Mouse (Mus musculus) erythroblast, embryonic 14.5 days (primary cell): ENCODE results near the gene Rapgef6. TPM values are rescaled to one million over a fixed set of nuclear protein-coding genes. Genes with fewer than 3 reads are reported as not detected.

Experiments used
- H3K27me3 ChIP-seq: 2 replicates; pipeline ENCODE4 v1.6.1; 2012; ENCODE audit warnings: inconsistent platforms; ENCODE audit not compliant: control insufficient read depth
- H3K36me3 ChIP-seq: 2 replicates; pipeline ENCODE4 v1.6.1; 2012; ENCODE audit warnings: mild to moderate bottlenecking, inconsistent platforms; ENCODE audit not compliant: control insufficient read depth
- H3K4me1 ChIP-seq: 2 replicates; pipeline ENCODE4 v1.6.1; 2012; ENCODE audit warnings: inconsistent platforms; ENCODE audit not compliant: control insufficient read depth
- H3K4me3 ChIP-seq: replicated peaks from 2 replicates; pipeline ENCODE3; 2012; ENCODE audit warnings: moderate library complexity, mild to moderate bottlenecking, inconsistent platforms
- H3K9me3 ChIP-seq: 2 replicates; pipeline ENCODE4 v1.6.1; 2012; ENCODE audit warnings: low read length, inconsistent platforms, mixed read lengths; ENCODE audit not compliant: control insufficient read depth
- GATA1 ChIP-seq: IDR thresholded peaks from 2 replicates; pipeline ENCODE4 v1.6.1; 2012; ENCODE audit warnings: low read length, inconsistent platforms, mixed read lengths
- TAL1 ChIP-seq: IDR thresholded peaks from 3 replicates; pipeline ENCODE4 v1.6.1; 2012; ENCODE audit warnings: low read length, inconsistent platforms, mixed read lengths
- polyA plus RNA-seq: library from polyadenylated mRNA; stranded (reverse); fragments of >175 nt; gene quantifications from 2 replicates; pipeline ENCODE4 v1.2.3, GENCODE M21; 2012

Gene Rapgef6
- polyA plus RNA-seq, 1 experiment, result 0.55 TPM

- H3K4me1 ChIP-seq, result peaks cover 2% of the 10 kb centered on the region; the same call in 1 of the 2 replicates
- H3K36me3 ChIP-seq, result peaks cover 82% of the 10 kb centered on the region
- H3K4me3 ChIP-seq, result no peak overlapping the region
- TF ChIP-seq GATA1, result no peak
- TF ChIP-seq TAL1, result no peak
- no peaks in the 10 kb centered on the region for H3K9me3 ChIP-seq
- H3K27me3 ChIP-seq, result no peaks in the 10 kb centered on the region
Observed at GRCm38 (mm10) chr11:54694291-54694690, 171.6 kb downstream of the Rapgef6 start.

- no peak overlapping the region for H3K4me3 ChIP-seq
- H3K36me3 ChIP-seq, result peaks cover 72% of the 10 kb centered on the region
- H3K27me3 ChIP-seq, result no peaks in the 10 kb centered on the region
- H3K9me3 ChIP-seq, result no peaks in the 10 kb centered on the region
- TF ChIP-seq TAL1, result no peak
- no peak for TF ChIP-seq GATA1
- H3K4me1 ChIP-seq, result peaks cover 2% of the 10 kb centered on the region; the same call in 1 of the 2 replicates
Observed at GRCm38 (mm10) chr11:54695951-54696350, 173.3 kb downstream of the Rapgef6 start.

GRCm38 (mm10) chr11:54697611-54698010 lies 175.0 kb downstream of the Rapgef6 start:
- TF ChIP-seq GATA1 (no peak), TAL1 (no peak)
- H3K27me3 ChIP-seq, result no peaks in the 10 kb centered on the region
- H3K9me3 ChIP-seq, result no peaks in the 10 kb centered on the region
- H3K4me3 ChIP-seq, result no peak overlapping the region
- peaks cover 57% of the 10 kb centered on the region for H3K36me3 ChIP-seq
- peaks cover 2% of the 10 kb centered on the region; the same call in 1 of the 2 replicates for H3K4me1 ChIP-seq

- Histone ChIP-seq H3K4me3 (no peak overlapping the region), H3K9me3 (no peaks in the 10 kb centered on the region), H3K27me3 (no peaks in the 10 kb centered on the region), H3K4me1 (peaks cover 2% of the 10 kb centered on the region; the same call in 1 of the 2 replicates), H3K36me3 (peaks cover 52% of the 10 kb centered on the region)
- TF ChIP-seq TAL1, result no peak
- TF ChIP-seq GATA1, result no peak
Observed at GRCm38 (mm10) chr11:54698636-54699035, 176.0 kb downstream of the Rapgef6 start.

GRCm38 (mm10) chr11:54699972-54700371 lies 177.3 kb downstream of the Rapgef6 start:
- no peak overlapping the region for H3K4me3 ChIP-seq
- H3K4me1 ChIP-seq, result no peaks in the 10 kb centered on the region
- H3K9me3 ChIP-seq, result no peaks in the 10 kb centered on the region
- H3K27me3 ChIP-seq, result no peaks in the 10 kb centered on the region
- TF ChIP-seq GATA1 (no peak), TAL1 (no peak)
- H3K36me3 ChIP-seq, result peaks cover 39% of the 10 kb centered on the region

GRCm38 (mm10) chr11:54701848-54702247 lies 179.2 kb downstream of the Rapgef6 start:
- Histone ChIP-seq H3K9me3 (no peaks in the 10 kb centered on the region), H3K36me3 (peaks cover 22% of the 10 kb centered on the region), H3K4me1 (no peaks in the 10 kb centered on the region), H3K27me3 (no peaks in the 10 kb centered on the region), H3K4me3 (no peak overlapping the region)
- TF ChIP-seq GATA1 (no peak), TAL1 (no peak)

GRCm38 (mm10) chr11:54703306-54703705 lies 180.7 kb downstream of the Rapgef6 start:
- peaks cover 9% of the 10 kb centered on the region for H3K36me3 ChIP-seq
- no peaks in the 10 kb centered on the region for H3K4me1 ChIP-seq
- H3K27me3 ChIP-seq, result no peaks in the 10 kb centered on the region
- H3K4me3 ChIP-seq, result no peak overlapping the region
- TF ChIP-seq TAL1 (no peak), GATA1 (no peak)
- H3K9me3 ChIP-seq, result no peaks in the 10 kb centered on the region

- H3K4me3 ChIP-seq, result no peak overlapping the region
- H3K9me3 ChIP-seq, result no peaks in the 10 kb centered on the region
- H3K4me1 ChIP-seq, result no peaks in the 10 kb centered on the region
- H3K36me3 ChIP-seq, result no peaks in the 10 kb centered on the region
- TF ChIP-seq GATA1, result no peak
- no peak for TF ChIP-seq TAL1
- no peaks in the 10 kb centered on the region for H3K27me3 ChIP-seq
Observed at GRCm38 (mm10) chr11:54708153-54708552, 185.5 kb downstream of the Rapgef6 start.

- no peak overlapping the region for H3K4me3 ChIP-seq
- no peaks in the 10 kb centered on the region for H3K4me1 ChIP-seq
- no peaks in the 10 kb centered on the region for H3K9me3 ChIP-seq
- H3K27me3 ChIP-seq, result no peaks in the 10 kb centered on the region
- TF ChIP-seq TAL1, result no peak
- TF ChIP-seq GATA1, result no peak
- H3K36me3 ChIP-seq, result no peaks in the 10 kb centered on the region
Observed at GRCm38 (mm10) chr11:54709645-54710044, 187.0 kb downstream of the Rapgef6 start.
